Mouse (Mus musculus): ENCODE measurements at regions not wholly inside any gene's neighbourhood (a gene's known extent, or its start where the extent isn't known, plus 50 kb on each side); places are given as distances from the start of the nearest gene placed in this dataset.
A peak's percentile ranks its signal among the peaks of the same experiment; 100 is the strongest.

GRCm38 (mm10) chr6:50973231-50973654 is 319.0 kb upstream of the Npvf start:
- peaks cover 20% of the 10 kb centered on the region; the same call in 1 of the 2 replicates for H3K4me1 ChIP-seq (ENCODE audit: insufficient read depth, low read depth, low read length)
- H3K27ac ChIP-seq (ENCODE audit: low read length), result no peak overlapping the region
- H3K4me3 ChIP-seq (ENCODE audit: low read depth, low read length), result no peak overlapping the region
- ATAC-seq (peak; percentile 73), DNase-seq (ENCODE audit: low spot score) (peak; percentile 34)
- H3K9ac ChIP-seq (replicated peaks; ENCODE audit: low read depth), result no peak overlapping the region
- 53% methylated on average over 2 of the region's 2 CpGs for WGBS
- no peaks in the 10 kb centered on the region for H3K27me3 ChIP-seq (replicated peaks; ENCODE audit: insufficient read depth, low read length)
- H3K4me2 ChIP-seq (replicated peaks; ENCODE audit: low read depth, low read length), result no peak overlapping the region
- H3K9me3 ChIP-seq (ENCODE audit: low read length), result no peaks in the 10 kb centered on the region
- TF ChIP-seq CTCF (IDR thresholded peaks at IDR 0.05) (no peak), EP300 (IDR thresholded peaks at IDR 0.05) (peak; percentile 98)
- no peaks in the 10 kb centered on the region for H3K36me3 ChIP-seq (ENCODE audit: insufficient read depth, low read length)

GRCm38 (mm10) chr6:50973815-50974214 is 319.6 kb upstream of the Npvf start:
- DNase-seq (ENCODE audit: low spot score) (no peak), ATAC-seq (no peak)
- peaks cover 19% of the 10 kb centered on the region; the same call in 1 of the 2 replicates for H3K4me1 ChIP-seq (ENCODE audit: insufficient read depth, low read depth, low read length)
- H3K9ac ChIP-seq (replicated peaks; ENCODE audit: low read depth), result no peak overlapping the region
- H3K4me2 ChIP-seq (replicated peaks; ENCODE audit: low read depth, low read length), result no peak overlapping the region
- H3K27ac ChIP-seq (ENCODE audit: low read length), result no peak overlapping the region
- TF ChIP-seq CTCF (IDR thresholded peaks at IDR 0.05), result no peak
- TF ChIP-seq EP300 (IDR thresholded peaks at IDR 0.05), result no peak
- H3K9me3 ChIP-seq (ENCODE audit: low read length), result no peaks in the 10 kb centered on the region
- H3K4me3 ChIP-seq (ENCODE audit: low read depth, low read length), result no peak overlapping the region
- no peaks in the 10 kb centered on the region for H3K36me3 ChIP-seq (ENCODE audit: insufficient read depth, low read length)
- no peaks in the 10 kb centered on the region for H3K27me3 ChIP-seq (replicated peaks; ENCODE audit: insufficient read depth, low read length)

- no peak overlapping the region for H3K4me2 ChIP-seq (replicated peaks; ENCODE audit: low read depth, low read length)
- H3K27me3 ChIP-seq (replicated peaks; ENCODE audit: insufficient read depth, low read length), result no peaks in the 10 kb centered on the region
- 35% methylated on average over 1 of the region's 1 CpGs for WGBS
- H3K27ac ChIP-seq (ENCODE audit: low read length), result no peak overlapping the region
- no peaks in the 10 kb centered on the region for H3K36me3 ChIP-seq (ENCODE audit: insufficient read depth, low read length)
- TF ChIP-seq EP300 (IDR thresholded peaks at IDR 0.05), result no peak
- TF ChIP-seq CTCF (IDR thresholded peaks at IDR 0.05), result no peak
- ATAC-seq, result no peak
- H3K4me1 ChIP-seq (ENCODE audit: insufficient read depth, low read depth, low read length), result peaks cover 14% of the 10 kb centered on the region; the same call in 1 of the 2 replicates
- no peak for DNase-seq (ENCODE audit: low spot score)
- no peaks in the 10 kb centered on the region for H3K9me3 ChIP-seq (ENCODE audit: low read length)
- no peak overlapping the region for H3K4me3 ChIP-seq (ENCODE audit: low read depth, low read length)
- no peak overlapping the region for H3K9ac ChIP-seq (replicated peaks; ENCODE audit: low read depth)
These were observed 320.7 kb upstream of the Npvf start for GRCm38 (mm10) chr6:50974961-50975360.

GRCm38 (mm10) chr6:50976973-50977372 is 322.7 kb upstream of the Npvf start:
- Histone ChIP-seq H3K36me3 (ENCODE audit: insufficient read depth, low read length) (no peaks in the 10 kb centered on the region), H3K4me3 (ENCODE audit: low read depth, low read length) (no peak overlapping the region), H3K27me3 (replicated peaks; ENCODE audit: insufficient read depth, low read length) (no peaks in the 10 kb centered on the region), H3K27ac (ENCODE audit: low read length) (no peak overlapping the region), H3K4me1 (ENCODE audit: insufficient read depth, low read depth, low read length) (peaks cover 13% of the 10 kb centered on the region; the same call in 1 of the 2 replicates), H3K9ac (replicated peaks; ENCODE audit: low read depth) (no peak overlapping the region), H3K9me3 (ENCODE audit: low read length) (no peaks in the 10 kb centered on the region), H3K4me2 (replicated peaks; ENCODE audit: low read depth, low read length) (no peak overlapping the region)
- TF ChIP-seq EP300 (IDR thresholded peaks at IDR 0.05) (no peak), CTCF (IDR thresholded peaks at IDR 0.05) (no peak)
- DNase-seq (ENCODE audit: low spot score) (no peak), ATAC-seq (no peak)
- 41% methylated on average over 7 of the region's 7 CpGs for whole genome bisulfite sequencing

- 21% methylated on average over 8 of the region's 8 CpGs for WGBS
- DNase-seq (ENCODE audit: low spot score), result peak; percentile 37
- peaks cover 13% of the 10 kb centered on the region; the same call in 1 of the 2 replicates for H3K4me1 ChIP-seq (ENCODE audit: insufficient read depth, low read depth, low read length)
These were observed 323.1 kb upstream of the Npvf start for GRCm38 (mm10) chr6:50977381-50977780.

GRCm38 (mm10) chr6:50978016-50978415 is 323.8 kb upstream of the Npvf start:
- TF ChIP-seq CTCF (IDR thresholded peaks at IDR 0.05) (no peak), EP300 (IDR thresholded peaks at IDR 0.05) (no peak)
- H3K4me1 ChIP-seq (ENCODE audit: insufficient read depth, low read depth, low read length), result peaks cover 13% of the 10 kb centered on the region; the same call in 1 of the 2 replicates

More at GRCm38 (mm10) chr6:50977381-50977780, 323.1 kb upstream of the Npvf start:
- H3K9ac ChIP-seq (replicated peaks; ENCODE audit: low read depth), result no peak overlapping the region
- no peaks in the 10 kb centered on the region for H3K36me3 ChIP-seq (ENCODE audit: insufficient read depth, low read length)
- no peak for TF ChIP-seq CTCF (IDR thresholded peaks at IDR 0.05)
- 0 out of 2 replicates have a peak, but pooled peaks have one; percentile 11 for TF ChIP-seq EP300 (IDR thresholded peaks at IDR 0.05)
- no peak for ATAC-seq
- no peaks in the 10 kb centered on the region for H3K9me3 ChIP-seq (ENCODE audit: low read length)
- no peak overlapping the region for H3K4me2 ChIP-seq (replicated peaks; ENCODE audit: low read depth, low read length)
- no peaks in the 10 kb centered on the region for H3K27me3 ChIP-seq (replicated peaks; ENCODE audit: insufficient read depth, low read length)
- H3K27ac ChIP-seq (ENCODE audit: low read length), result peak overlapping the region; percentile 74
- H3K4me3 ChIP-seq (ENCODE audit: low read depth, low read length), result no peak overlapping the region

GRCm38 (mm10) chr6:50978571-50978970 is 324.3 kb upstream of the Npvf start:
- ATAC-seq, result peak; percentile 82
- Histone ChIP-seq H3K36me3 (ENCODE audit: insufficient read depth, low read length) (no peaks in the 10 kb centered on the region), H3K27me3 (replicated peaks; ENCODE audit: insufficient read depth, low read length) (no peaks in the 10 kb centered on the region), H3K27ac (ENCODE audit: low read length) (peak overlapping the region; percentile 74), H3K9ac (replicated peaks; ENCODE audit: low read depth) (no peak overlapping the region), H3K4me2 (replicated peaks; ENCODE audit: low read depth, low read length) (no peak overlapping the region), H3K4me3 (ENCODE audit: low read depth, low read length) (no peak overlapping the region), H3K9me3 (ENCODE audit: low read length) (no peaks in the 10 kb centered on the region), H3K4me1 (ENCODE audit: insufficient read depth, low read depth, low read length) (peaks cover 15% of the 10 kb centered on the region)
- DNase-seq (ENCODE audit: low spot score), result peak; percentile 75
- 21% methylated on average over 3 of the region's 3 CpGs for WGBS
- no peak for TF ChIP-seq CTCF (IDR thresholded peaks at IDR 0.05)
- TF ChIP-seq EP300 (IDR thresholded peaks at IDR 0.05), result peak; percentile 82

More at GRCm38 (mm10) chr6:50978016-50978415, 323.8 kb upstream of the Npvf start:
- DNase-seq (ENCODE audit: low spot score), result peak; percentile 41
- Histone ChIP-seq H3K9ac (replicated peaks; ENCODE audit: low read depth) (no peak overlapping the region), H3K27me3 (replicated peaks; ENCODE audit: insufficient read depth, low read length) (no peaks in the 10 kb centered on the region), H3K4me3 (ENCODE audit: low read depth, low read length) (no peak overlapping the region), H3K9me3 (ENCODE audit: low read length) (no peaks in the 10 kb centered on the region), H3K36me3 (ENCODE audit: insufficient read depth, low read length) (no peaks in the 10 kb centered on the region), H3K4me2 (replicated peaks; ENCODE audit: low read depth, low read length) (no peak overlapping the region), H3K27ac (ENCODE audit: low read length) (peak overlapping the region; percentile 74)
- 16% methylated on average over 4 of the region's 4 CpGs for WGBS
- ATAC-seq, result peak; percentile 32

Measured in lung, postnatal 0 days (tissue).